Mouse (Mus musculus) neural tube, embryonic 13.5 days (tissue): Measurements from ENCODE around the gene Cmtm3. TPM values are rescaled to one million over a fixed set of nuclear protein-coding genes. Genes with fewer than 3 reads are reported as not detected.
A peak's percentile ranks its signal among the peaks of the same experiment; 100 is the strongest.

Experiments
- ATAC-seq: fragments of 200-750 bp; cut with Nextera tagmentation; 2 replicates; pipeline ENCODE4 v1.8.0; 2017; ENCODE audit warnings: low read depth, mild to moderate bottlenecking, moderate TSS enrichment, moderate library complexity
- H3K27ac ChIP-seq: fragments of 300-500 bp; sonication (generic); replicated peaks from 2 replicates; pipeline ENCODE4 v1.5.1; 2015; ENCODE audit warnings: moderate library complexity, mild to moderate bottlenecking, inconsistent platforms
- H3K27me3 ChIP-seq: fragments of 300-500 bp; sonication (generic); 2 replicates; pipeline ENCODE4 v1.6.1; 2015; ENCODE audit warnings: mild to moderate bottlenecking, inconsistent platforms
- H3K36me3 ChIP-seq: fragments of 300-500 bp; sonication (generic); 2 replicates; pipeline ENCODE4 v1.6.1; 2015; ENCODE audit warnings: mild to moderate bottlenecking, inconsistent platforms
- H3K4me1 ChIP-seq: fragments of 300-500 bp; sonication (generic); replicated peaks from 2 replicates; pipeline ENCODE4 v1.6.1; 2015; ENCODE audit warnings: inconsistent platforms
- H3K4me2 ChIP-seq: fragments of 300-500 bp; sonication (generic); 2 replicates; pipeline ENCODE4 v1.6.1; 2015; ENCODE audit warnings: inconsistent platforms, mild to moderate bottlenecking, moderate library complexity
- H3K4me3 ChIP-seq: fragments of 300-500 bp; sonication (generic); 2 replicates; pipeline ENCODE4 v1.5.1; 2015; ENCODE audit warnings: mild to moderate bottlenecking, inconsistent platforms
- H3K9ac ChIP-seq: fragments of 300-500 bp; sonication (generic); 2 replicates; pipeline ENCODE4 v1.6.1; 2015; ENCODE audit warnings: moderate library complexity, mild to moderate bottlenecking, inconsistent platforms
- H3K9me3 ChIP-seq: fragments of 300-500 bp; sonication (generic); 2 replicates; pipeline ENCODE4 v1.6.1; 2016; ENCODE audit warnings: inconsistent platforms
- WGBS: fragments of 180-500 bp; shearing (Covaris S2); methylation state at CpG from one replicate; pipeline ENCODE4 v1.1.7; 2015; 5-methylcytosine and 5-hydroxymethylcytosine counted together
- polyA plus RNA-seq: library from polyadenylated mRNA; unstranded; fragments of >200 nt; fragmentation: Nextera tagmentation; extraction: Ambion mirVana; gene quantifications from 2 replicates; pipeline ENCODE4 v1.2.1, GENCODE M21; 2015

Cmtm3 gene
- polyA plus RNA-seq, 1 experiment from 2014 or later: 54.3 TPM

DNA sequence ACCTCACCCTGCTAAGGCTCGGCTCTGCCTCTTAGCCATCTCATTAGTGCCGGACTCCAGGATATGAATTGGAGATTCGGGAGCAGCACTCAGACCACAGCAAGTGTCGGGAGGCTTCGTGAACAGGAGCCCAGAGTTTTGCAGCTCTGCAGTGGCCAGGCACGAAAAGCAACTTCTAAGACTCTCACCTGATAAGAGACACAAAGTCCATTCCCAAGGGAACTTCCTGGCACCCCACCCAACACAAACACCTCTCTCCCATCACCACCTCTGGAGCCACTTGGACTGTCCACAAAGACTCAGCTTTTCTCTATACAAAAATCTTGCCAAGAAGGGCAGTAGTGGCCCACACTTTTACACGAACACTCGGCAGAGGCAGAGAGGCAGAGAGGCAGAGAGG lies 51.0 kb downstream of the Cmtm3 start:
- 88% methylated on average over 8 of the region's 8 CpGs for WGBS
- Histone ChIP-seq H3K9ac (no peak overlapping the region), H3K4me3 (no peak overlapping the region), H3K27me3 (no peaks in the 10 kb centered on the region), H3K9me3 (no peaks in the 10 kb centered on the region), H3K4me2 (no peak overlapping the region), H3K36me3 (no peaks in the 10 kb centered on the region), H3K27ac (no peak overlapping the region), H3K4me1 (peaks cover 38% of the 10 kb centered on the region)
- no peak for ATAC-seq

DNA sequence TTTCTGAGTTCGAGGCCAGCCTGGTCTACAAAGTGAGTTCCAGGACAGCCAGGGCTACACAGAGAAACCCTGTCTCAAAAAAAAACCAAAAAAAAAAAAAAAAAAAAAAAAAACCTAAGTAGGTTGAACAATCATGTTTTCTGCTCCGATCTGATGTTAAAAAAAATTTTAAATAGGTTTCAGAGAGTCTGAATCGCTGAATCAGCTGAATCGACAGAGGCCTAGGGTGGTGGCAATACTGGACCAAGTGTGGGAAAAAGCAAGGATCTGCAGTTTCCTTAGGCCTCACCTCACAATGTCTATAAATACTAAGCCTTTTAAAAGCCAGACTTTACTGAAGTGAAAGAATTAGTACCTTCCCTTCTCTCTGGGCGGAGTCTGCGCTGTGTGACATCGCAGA lies 53.9 kb downstream of the Cmtm3 start:
- Histone ChIP-seq H3K9ac (no peak overlapping the region), H3K36me3 (no peaks in the 10 kb centered on the region), H3K9me3 (peaks cover 6% of the 10 kb centered on the region; the same call in 1 of the 2 replicates), H3K4me1 (peaks cover 23% of the 10 kb centered on the region), H3K4me2 (peak overlapping the region; percentile 95; the same call in 1 of the 2 replicates), H3K27me3 (no peaks in the 10 kb centered on the region), H3K4me3 (no peak overlapping the region), H3K27ac (no peak overlapping the region)
- WGBS: 93% methylated on average over 6 of the region's 7 CpGs
- no peak for ATAC-seq

DNA sequence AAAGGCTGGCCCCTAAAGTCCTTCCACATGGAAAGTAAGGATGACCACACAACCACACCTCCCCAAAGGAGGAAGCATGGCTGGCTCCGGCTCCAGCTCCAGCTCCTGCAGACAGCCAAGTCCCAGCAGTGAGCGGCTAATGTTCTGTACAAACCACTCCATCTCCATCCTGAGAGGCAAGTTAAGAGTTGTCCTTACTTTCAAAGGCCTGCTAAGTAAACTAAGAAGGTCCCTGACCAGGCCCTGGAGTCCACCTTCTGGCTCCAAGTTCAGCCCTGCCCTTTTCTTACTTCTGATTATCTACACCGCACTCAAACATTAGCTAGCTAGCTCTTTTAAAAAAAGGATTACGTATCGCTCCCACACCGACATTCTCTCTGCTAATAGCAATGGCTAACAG lies 54.6 kb downstream of the Cmtm3 start:
- peak overlapping the region; percentile 89; the same call in 1 of the 2 replicates for H3K9ac ChIP-seq
- no peaks in the 10 kb centered on the region for H3K27me3 ChIP-seq
- peaks cover 6% of the 10 kb centered on the region; the same call in 1 of the 2 replicates for H3K9me3 ChIP-seq
- peak overlapping the region; percentile 95 for H3K4me2 ChIP-seq
- peak overlapping the region; percentile 85; the same call in 1 of the 2 replicates for H3K4me3 ChIP-seq
- H3K36me3 ChIP-seq: no peaks in the 10 kb centered on the region
- H3K27ac ChIP-seq: no peak overlapping the region
- H3K4me1 ChIP-seq: peaks cover 23% of the 10 kb centered on the region
- WGBS: 93% methylated on average over 6 of the region's 6 CpGs
- no peak for ATAC-seq

DNA sequence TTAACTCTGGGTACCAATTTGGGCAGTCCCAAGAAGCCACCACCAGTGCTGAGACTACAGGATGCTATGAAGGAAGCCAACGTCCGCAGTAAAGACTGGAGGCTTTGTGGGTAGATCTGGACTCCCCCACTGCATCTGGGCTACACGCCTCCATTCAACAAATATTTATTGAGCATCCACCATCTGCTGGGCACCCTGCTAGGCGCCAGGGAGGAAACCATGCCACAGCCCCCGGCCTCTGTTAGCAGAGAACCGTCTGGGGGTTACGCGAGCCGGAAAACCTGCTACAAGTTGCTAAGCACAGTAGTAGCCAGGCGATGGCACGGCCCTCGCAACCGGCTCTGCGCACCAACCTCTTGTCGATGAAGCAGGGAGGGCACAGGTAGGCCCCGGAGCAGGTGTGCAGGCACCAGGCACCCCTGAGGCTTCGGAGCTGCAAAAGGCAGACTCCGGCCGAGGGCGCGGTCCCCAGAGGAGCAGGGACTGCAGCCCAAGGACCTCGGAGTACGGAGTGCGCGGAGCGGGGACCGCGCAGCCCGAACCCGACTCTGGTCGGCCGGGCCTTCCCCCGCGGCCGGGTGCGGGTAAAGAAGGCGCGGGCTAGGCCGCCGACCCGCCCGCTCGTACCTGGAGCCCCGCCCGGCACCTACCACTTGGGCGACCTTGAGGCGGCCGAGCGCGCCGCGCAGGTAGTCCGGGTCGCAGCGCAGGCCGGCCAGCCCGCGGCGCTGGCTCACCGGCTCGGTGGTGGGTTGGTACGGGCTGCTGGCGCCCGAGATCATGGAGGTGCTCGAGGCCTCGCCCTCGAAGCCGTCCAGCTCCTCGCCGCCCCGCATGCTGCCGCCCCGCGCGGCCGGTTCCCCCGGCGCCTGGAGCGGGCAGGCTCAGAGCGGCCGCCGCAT lies 55.8 kb downstream of the Cmtm3 start:
- peak overlapping the region; percentile 79 for H3K27ac ChIP-seq

DNA sequence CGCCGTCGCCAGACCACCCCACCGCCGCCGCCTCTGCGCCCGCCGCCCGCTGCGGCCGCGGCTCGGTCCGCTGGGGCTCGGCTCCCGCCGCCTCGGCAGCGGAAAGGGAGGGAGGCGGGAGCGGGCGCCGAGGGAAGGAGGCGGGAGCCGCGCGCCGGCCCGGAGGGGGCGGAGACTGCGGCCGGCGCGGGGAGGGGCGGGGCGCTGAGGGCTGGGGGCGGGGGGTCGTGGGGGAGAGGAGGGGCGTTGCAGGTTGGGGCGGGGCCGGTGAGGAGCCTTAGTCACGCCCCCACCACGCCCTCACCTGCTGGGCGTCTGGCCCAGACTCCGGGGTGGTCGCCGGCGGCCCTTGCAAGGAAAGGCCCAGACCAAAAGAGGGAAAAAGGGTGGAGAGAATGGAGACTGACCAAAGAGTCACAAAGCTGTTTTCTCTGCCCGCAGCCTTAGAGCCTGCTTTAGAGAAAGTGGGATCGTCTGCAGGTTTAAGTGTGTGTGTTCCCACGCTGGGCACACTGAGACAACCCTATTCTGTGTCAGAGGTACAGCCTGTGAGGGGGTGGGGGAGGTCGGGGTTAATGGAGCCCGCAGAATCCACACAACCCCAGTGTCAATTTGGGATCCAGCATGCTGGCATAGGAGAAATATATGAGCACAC lies 56.6 kb downstream of the Cmtm3 start, which contains the start of gene Cmtm4:
Gene Cmtm4 (minus strand): TSS at position 105 of the 655 bp plus-strand sequence.
- ATAC-seq: peak; percentile 80
- Histone ChIP-seq H3K27me3 (no peaks in the 10 kb centered on the region), H3K36me3 (no peaks in the 10 kb centered on the region), H3K27ac (peak within 1 kb of the TSS; percentile 79), H3K4me2 (peak within 1 kb of the TSS; percentile 95), H3K4me3 (peak within 1 kb of the TSS; percentile 85), H3K9ac (peak within 1 kb of the TSS; percentile 89), H3K9me3 (peaks cover 6% of the 10 kb centered on the region; the same call in 1 of the 2 replicates), H3K4me1 (peaks cover 23% of the 10 kb centered on the region)
- WGBS: 1% methylated on average over 38 of the region's 54 CpGs

More for the DNA sequence above, 55.8 kb downstream of the Cmtm3 start:
- peaks cover 6% of the 10 kb centered on the region; the same call in 1 of the 2 replicates for H3K9me3 ChIP-seq
- peak overlapping the region; percentile 95 for H3K4me2 ChIP-seq
- H3K36me3 ChIP-seq: no peaks in the 10 kb centered on the region
- peak; percentile 83 for ATAC-seq
- WGBS: 1% methylated on average over 63 of the region's 82 CpGs
- H3K4me1 ChIP-seq: peaks cover 23% of the 10 kb centered on the region
- H3K9ac ChIP-seq: peak overlapping the region; percentile 89
- H3K27me3 ChIP-seq: no peaks in the 10 kb centered on the region
- peak overlapping the region; percentile 85 for H3K4me3 ChIP-seq

Other genes starting within 250 kb of the Cmtm3 start
- gene Cdh5, start 237.8 kb upstream of the Cmtm3 start, polyA plus RNA-seq: 18.1 and 18.9 TPM in 2 replicates
- gene Bean1, start 169.0 kb upstream of the Cmtm3 start, polyA plus RNA-seq: 5.8 and 6.0 TPM in 2 replicates
- gene Tk2, start 90.9 kb upstream of the Cmtm3 start, polyA plus RNA-seq: 43.2 and 43.3 TPM in 2 replicates
- gene Cklf, start 88.5 kb upstream of the Cmtm3 start, polyA plus RNA-seq: 34.9 and 36.4 TPM in 2 replicates
- not detected in 2 replicates for gene Cmtm2a, start 46.2 kb upstream of the Cmtm3 start, polyA plus RNA-seq
- gene Gm45711, start 29.3 kb upstream of the Cmtm3 start, polyA plus RNA-seq: not detected in 2 replicates
- not detected in 2 replicates for gene Cmtm1, start 29.3 kb upstream of the Cmtm3 start, polyA plus RNA-seq
- gene Gm11020, start 17.8 kb upstream of the Cmtm3 start, polyA plus RNA-seq: not detected in 2 replicates
- not detected in 2 replicates for gene Cmtm2b, start 17.2 kb upstream of the Cmtm3 start, polyA plus RNA-seq
- gene Cmtm4, start 56.4 kb downstream of the Cmtm3 start, polyA plus RNA-seq: 1.6 and 1.9 TPM in 2 replicates
- gene Dync1li2, start 103.6 kb downstream of the Cmtm3 start, polyA plus RNA-seq: 95.5 and 104 TPM in 2 replicates
- 0.18 and 0.21 TPM in 2 replicates for gene Terb1, start 170.5 kb downstream of the Cmtm3 start, polyA plus RNA-seq
- gene Nae1, start 195.2 kb downstream of the Cmtm3 start, polyA plus RNA-seq: 108 and 113 TPM in 2 replicates
- 2.2 and 2.3 TPM in 2 replicates for gene Car7, start 195.3 kb downstream of the Cmtm3 start, polyA plus RNA-seq